8 mouse cellular contexts compared by ENCODE assay signal in the genomic region with DNA sequence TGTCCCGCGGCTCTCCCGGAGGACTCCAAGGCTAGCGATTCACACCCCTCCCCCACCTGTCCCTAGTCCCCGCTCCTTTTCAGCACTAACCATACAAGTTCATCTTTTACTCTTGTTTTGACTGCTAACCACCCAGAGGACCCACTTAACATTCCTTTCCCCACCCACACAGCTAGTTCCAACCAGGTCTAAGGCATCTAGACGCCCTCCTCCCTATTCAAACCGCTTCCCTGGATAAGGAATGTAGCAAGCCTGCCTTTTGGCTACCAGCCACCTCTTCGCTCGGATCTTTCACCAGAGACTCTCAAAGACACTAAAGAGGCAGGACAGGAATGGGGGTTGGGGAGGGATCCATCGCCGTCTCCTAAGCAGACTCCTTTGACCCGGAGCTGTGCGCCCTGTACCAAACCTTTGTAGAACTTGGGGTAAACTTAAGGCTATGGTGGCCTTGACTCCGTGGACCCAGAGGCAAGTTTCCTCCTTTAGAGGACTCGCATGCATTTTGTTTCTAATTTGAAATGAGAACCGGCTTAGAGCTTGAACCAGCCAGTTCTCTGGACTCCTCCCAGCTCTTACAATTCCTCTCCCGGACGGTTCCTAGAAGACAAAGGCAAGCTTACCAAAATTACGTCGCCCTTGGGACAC. TPM values are rescaled to one million over a fixed set of nuclear protein-coding genes. Genes with fewer than 3 reads are reported as not detected.
A peak's percentile ranks its signal among the peaks of the same experiment; 100 is the strongest.
DNase-seq lines count a peak whose midpoint lies in the region; ATAC-seq and TF ChIP-seq lines count a peak whose summit lies in the region.

No protein-coding gene starts in this region.

- H3K79me2 ChIP-seq in myocyte (ENCODE audit: control insufficient read depth, insufficient read depth): no peaks in the 10 kb centered on the region

- H3K36me3 ChIP-seq in ES-Bruce4 (ENCODE audit: control insufficient read depth, insufficient read depth, low read length, poor library complexity, severe bottlenecking) (no peaks in the 10 kb centered on the region), myocyte (ENCODE audit: control insufficient read depth, insufficient read depth) (no peaks in the 10 kb centered on the region)
- H3K36me3 ChIP-seq in forebrain, embryonic 13.5 days (ENCODE audit: poor library complexity, severe bottlenecking): no peaks in the 10 kb centered on the region
- H3K36me3 ChIP-seq in hindbrain, embryonic 13.5 days: no peaks in the 10 kb centered on the region

- no peak overlapping the region for H3ac ChIP-seq in myocyte (ENCODE audit: control insufficient read depth, insufficient read length)

- H3K27ac ChIP-seq in ES-Bruce4 (ENCODE audit: insufficient read depth, low read length): peak overlapping the region; percentile 100
- H3K27ac ChIP-seq in forebrain, embryonic 13.5 days: peak overlapping the region; percentile 41
- H3K27ac ChIP-seq in hindbrain, embryonic 13.5 days: peak overlapping the region; percentile 55; the same call in 1 of the 2 replicates

- 2% methylated on average over 20 of the region's 20 CpGs for WGBS in forebrain, embryonic 13.5 days
- 4% methylated on average over 20 of the region's 20 CpGs for WGBS in hindbrain, embryonic 13.5 days

- no peaks in the 10 kb centered on the region for H3K9me3 ChIP-seq in ES-Bruce4 (replicated peaks; ENCODE audit: control insufficient read depth, insufficient read depth, low read length, poor library complexity, severe bottlenecking)
- H3K9me3 ChIP-seq in forebrain, embryonic 13.5 days (replicated peaks): no peaks in the 10 kb centered on the region
- H3K9me3 ChIP-seq in hindbrain, embryonic 13.5 days: no peaks in the 10 kb centered on the region

- TF ChIP-seq POLR2A in ES-Bruce4 (IDR thresholded peaks at IDR 0.05; ENCODE audit: insufficient read depth, low read length) (no peak), myocyte (IDR thresholded peaks at IDR 0.05; ENCODE audit: insufficient read length, low read depth) (no peak)

- peak; percentile 99 for DNase-seq in ZHBTc4 (ENCODE audit: low read depth, low spot score)
- peak; percentile 23 for DNase-seq in liver
- DNase-seq in layer of hippocampus, adult 9-11 months: no peak

- peak; percentile 98 for TF ChIP-seq EP300 in ES-Bruce4 (IDR thresholded peaks at IDR 0.05; ENCODE audit: insufficient read depth, low read depth, low read length)

- H3K9ac ChIP-seq in ES-Bruce4 (ENCODE audit: low read depth, poor library complexity, severe bottlenecking): peak overlapping the region; percentile 81
- peak overlapping the region; percentile 2; the same call in 1 of the 2 replicates for H3K9ac ChIP-seq in forebrain, embryonic 13.5 days
- no peak overlapping the region for H3K9ac ChIP-seq in hindbrain, embryonic 13.5 days

- TF ChIP-seq CTCF in ES-Bruce4 (IDR thresholded peaks at IDR 0.05; ENCODE audit: low read depth, low read length): no peak

- peaks cover 3% of the 10 kb centered on the region for H3K4me1 ChIP-seq in ES-Bruce4 (ENCODE audit: control insufficient read depth, insufficient read depth, low read length)
- peaks cover 10% of the 10 kb centered on the region for H3K4me1 ChIP-seq in forebrain, embryonic 13.5 days
- H3K4me1 ChIP-seq in hindbrain, embryonic 13.5 days (replicated peaks): peaks cover 9% of the 10 kb centered on the region

- peak; percentile 86 for ATAC-seq in forebrain, embryonic 13.5 days
- peak; percentile 85 for ATAC-seq in hindbrain, embryonic 13.5 days (ENCODE audit: low FRiP score)
- ATAC-seq in activated CD4-positive, CD25-positive, alpha-beta regulatory T cell, adult 4 months: no peak

- H3K4me2 ChIP-seq in forebrain, embryonic 13.5 days: peak overlapping the region; percentile 51
- peak overlapping the region; percentile 48 for H3K4me2 ChIP-seq in hindbrain, embryonic 13.5 days
- H3K4me2 ChIP-seq in myocyte (ENCODE audit: low read depth): peak overlapping the region; percentile 87

- H3K27me3 ChIP-seq in ES-Bruce4 (ENCODE audit: control insufficient read depth, insufficient read depth, low read length, poor library complexity, severe bottlenecking): no peaks in the 10 kb centered on the region
- no peaks in the 10 kb centered on the region for H3K27me3 ChIP-seq in forebrain, embryonic 13.5 days
- H3K27me3 ChIP-seq in hindbrain, embryonic 13.5 days: peaks cover 13% of the 10 kb centered on the region; the same call in 1 of the 2 replicates
- H3K27me3 ChIP-seq in myocyte (ENCODE audit: control insufficient read depth, insufficient read depth, insufficient read length): no peaks in the 10 kb centered on the region

- H3K4me3 ChIP-seq in ES-Bruce4 (ENCODE audit: low read depth, low read length) (peak overlapping the region; percentile 15), myocyte (peak overlapping the region; percentile 20)
- H3K4me3 ChIP-seq in forebrain, embryonic 13.5 days: peak overlapping the region; percentile 26
- H3K4me3 ChIP-seq in hindbrain, embryonic 13.5 days: peak overlapping the region; percentile 17; the same call in 1 of the 2 replicates

TF ChIP-seq in myocyte, 11 proteins besides CTCF, POLR2A, EP300 and RAD21:
- TF ChIP-seq SRF (IDR thresholded peaks at IDR 0.05; ENCODE audit: control insufficient read depth, insufficient read length, low read depth): no peak
- no peak for TF ChIP-seq REST (IDR thresholded peaks at IDR 0.05; ENCODE audit: insufficient read depth, insufficient read length)
- TF ChIP-seq E2F4 (IDR thresholded peaks at IDR 0.05; ENCODE audit: insufficient read depth): no peak
- no peak for TF ChIP-seq MYOG (IDR thresholded peaks at IDR 0.05; ENCODE audit: control insufficient read depth in 1 of 3, insufficient read depth in 1 of 3, insufficient read length in 2 of 3, low read depth in 2 of 3)
- no peak for TF ChIP-seq CEBPB (IDR thresholded peaks at IDR 0.05; ENCODE audit: insufficient read depth, poor library complexity, severe bottlenecking)
- no peak for TF ChIP-seq TCF12 (IDR thresholded peaks at IDR 0.05; ENCODE audit: insufficient read depth, poor library complexity, severe bottlenecking)
- TF ChIP-seq USF1 (IDR thresholded peaks at IDR 0.05; ENCODE audit: low read depth): no peak
- no peak for TF ChIP-seq POLR2AphosphoS2 (IDR thresholded peaks at IDR 0.05; ENCODE audit: insufficient read length, low read depth)
- TF ChIP-seq MYOD1 (IDR thresholded peaks at IDR 0.05; ENCODE audit: control insufficient read depth in 1 of 3, insufficient read length in 2 of 3, low read depth in 2 of 3): no peak
- TF ChIP-seq TCF3 (IDR thresholded peaks at IDR 0.05; ENCODE audit: insufficient read length, low read depth): no peak

RNA-seq across cellular contexts. Expression of gene Nanog, which starts 4.7 kb away (rescaled TPM):
- 610 and 613 TPM in 2 replicates for polyA plus RNA-seq in ES-Bruce4 (2011; ENCODE audit: insufficient read depth, insufficient read length, low read depth, missing spikeins)
- 0.18 and 0.23 TPM in 2 replicates for polyA plus RNA-seq in forebrain, embryonic 13.5 days (2015; fragmentation: Nextera tagmentation; extraction: Ambion mirVana)
- 0.21 and 0.22 TPM in 2 replicates for polyA plus RNA-seq in hindbrain, embryonic 13.5 days (2015; fragmentation: Nextera tagmentation; extraction: Ambion mirVana)
- polyA plus RNA-seq in myocyte (2012; fragmentation: generic; extraction: Trizol): 0.10 TPM
- under 1 TPM in 1 of 2 experiments, not detected in 1; 0.22 TPM for polyA plus RNA-seq in activated CD4-positive, CD25-positive, alpha-beta regulatory T cell, adult 4 months (2017; shearing (Covaris generic))

Comparison
In these comparisons a context has a peak if more than half of its experiments do, and no peak if none do; other contexts are left out.
1. H3K27ac ChIP-seq: peak in every context shown above with its lines; median percentile 100 in ES-Bruce4; 55 in hindbrain, embryonic 13.5 days; 41 in forebrain, embryonic 13.5 days.
2. RNA of gene Nanog, which starts 4.7 kb away (polyA plus RNA-seq): 610 to 613 TPM in ES-Bruce4; 0.18 to 0.23 TPM in forebrain, embryonic 13.5 days, 0.22 TPM in activated CD4-positive, CD25-positive, alpha-beta regulatory T cell, adult 4 months, 0.21 to 0.22 TPM in hindbrain, embryonic 13.5 days and 0.10 TPM in myocyte (single experiment); every median in the first group is over 100 times any median in the second.
3. Peak in every context shown above with its lines, with median percentiles within 50 percentile points of each other: H3K4me3 ChIP-seq and H3K4me2 ChIP-seq.